Mouse (Mus musculus): ENCODE measurements at regions not wholly inside any gene's neighbourhood (a gene's known extent, or its start where the extent isn't known, plus 50 kb on each side); places are given as distances from the start of the nearest gene placed in this dataset.
"Not testable (repeated sequence)": the region's sequence is repeated elsewhere in the genome, so short reads cannot be mapped to it uniquely, and the experiment has no call there.

- not testable (repeated sequence) for DNase-seq (ENCODE audit: low spot score in 2 of 2)
Measured at GRCm38 (mm10) chr10:22556401-22556800, 88.4 kb upstream of the Slc2a12 start.

GRCm38 (mm10) chr10:22569250-22570010 lies 75.4 kb upstream of the Slc2a12 start:
- DNase-seq (ENCODE audit: low spot score in 2 of 2) = not testable (repeated sequence)

- DNase-seq (ENCODE audit: low spot score in 2 of 2) = not testable (repeated sequence)
Measured at GRCm38 (mm10) chr10:22574048-22574447, 70.8 kb upstream of the Slc2a12 start.

DNA sequence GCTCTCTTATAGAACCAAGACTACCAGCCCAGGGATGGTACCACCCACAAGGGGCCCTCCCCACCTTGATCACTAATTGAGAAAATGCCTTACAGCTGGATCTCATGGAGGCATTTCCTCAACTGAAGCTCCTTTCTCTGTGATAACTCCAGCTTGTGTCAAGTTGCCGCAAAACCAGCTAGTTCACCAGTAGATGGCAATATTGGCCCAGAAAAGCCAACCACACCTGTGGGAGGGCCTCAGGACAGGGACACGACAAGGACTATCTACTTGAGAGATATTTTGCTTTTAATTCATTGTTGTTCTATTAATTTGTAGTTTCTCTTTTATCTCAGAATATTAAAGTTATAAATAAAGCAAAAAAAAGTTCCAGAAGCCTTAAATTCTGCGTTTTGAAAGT lies 65.4 kb upstream of the Slc2a12 start:
- DNase-seq (ENCODE audit: low spot score in 2 of 2) = peak in 1 of 2 experiments; percentile 24

GRCm38 (mm10) chr10:22581300-22581699 lies 63.5 kb upstream of the Slc2a12 start:
- not testable (repeated sequence) for DNase-seq (ENCODE audit: low spot score in 2 of 2)

- DNase-seq (ENCODE audit: low spot score in 2 of 2) = not testable (repeated sequence)
Measured at GRCm38 (mm10) chr10:22583306-22583705, 61.5 kb upstream of the Slc2a12 start.

DNA sequence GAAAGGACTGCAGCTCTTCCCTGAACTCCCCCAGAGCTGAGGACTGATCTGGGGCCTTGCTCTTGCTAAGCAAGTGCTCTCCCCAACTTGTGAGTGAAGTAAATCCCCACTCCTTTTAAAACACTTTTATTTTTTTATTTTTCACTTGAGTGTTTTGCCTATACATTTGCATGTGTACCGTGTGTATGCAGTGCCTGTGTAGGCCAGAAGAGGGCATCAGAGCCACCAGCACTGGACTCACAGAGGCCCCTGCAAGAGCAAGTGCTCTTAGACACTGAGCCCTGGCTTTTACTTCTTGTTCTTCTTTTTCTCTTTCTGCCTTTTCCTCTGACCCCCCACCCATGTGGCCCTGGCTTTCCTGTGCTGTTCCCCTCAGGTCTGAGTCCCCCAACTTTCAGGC lies 56.2 kb upstream of the Slc2a12 start:
- DNase-seq (ENCODE audit: low spot score in 2 of 2) = not testable (repeated sequence)

DNA sequence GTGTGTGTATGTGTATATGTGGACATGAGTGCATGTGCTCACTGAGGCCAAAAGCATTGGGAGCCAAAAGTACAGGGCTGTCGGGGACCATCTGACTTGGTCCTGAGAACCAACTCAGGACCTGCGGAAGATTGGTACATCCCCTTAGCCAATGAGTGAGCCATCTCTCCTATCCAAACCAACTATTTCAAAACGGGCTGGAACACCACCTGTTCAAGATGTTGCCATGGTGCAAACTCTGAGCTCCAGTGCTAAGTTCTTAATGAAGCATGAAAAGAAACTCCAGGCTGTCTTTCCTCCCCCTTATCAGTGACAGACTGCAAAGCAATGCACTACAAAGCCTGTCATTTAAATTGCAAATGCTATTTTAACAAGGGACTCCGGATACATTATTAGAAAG lies 53.1 kb upstream of the Slc2a12 start:
- not testable (repeated sequence) for DNase-seq (ENCODE audit: low spot score in 2 of 2)

- DNase-seq (ENCODE audit: low spot score in 2 of 2) = not testable (repeated sequence)
Measured at GRCm38 (mm10) chr10:22592189-22592603, 52.6 kb upstream of the Slc2a12 start.

- not testable (repeated sequence) for DNase-seq (ENCODE audit: low spot score in 2 of 2)
Measured at GRCm38 (mm10) chr10:22592752-22593151, 52.1 kb upstream of the Slc2a12 start.

All from left cerebral cortex, adult 8-10 months (tissue).